Mouse (Mus musculus): ENCODE data around the gene Slc39a13. TPM values are rescaled to one million over a fixed set of nuclear protein-coding genes. Genes with fewer than 3 reads are reported as not detected.
"Not testable (repeated sequence)": the region's sequence is repeated elsewhere in the genome, so short reads cannot be mapped to it uniquely, and the experiment has no call there.

The Slc39a13 gene
- total RNA-seq (2017): 12.1 and 16.8 TPM in 2 replicates

- ATAC-seq (replicated peaks in 1 of 2; ENCODE audit: insufficient read depth in 1 of 2, low FRiP score in 2 of 2, low TSS enrichment in 1 of 2, low read depth in 1 of 2, poor library complexity in 2 of 2, severe bottlenecking in 2 of 2): peak; percentile 89 to 95
These were observed at the start of gene Slc39a13 for GRCm38 (mm10) chr2:91070076-91070800. TSS of gene Slc39a13 (minus strand) at chr2:91070417.

- no peak for ATAC-seq (replicated peaks in 1 of 2; ENCODE audit: insufficient read depth in 1 of 2, low FRiP score in 2 of 2, low TSS enrichment in 1 of 2, low read depth in 1 of 2, poor library complexity in 2 of 2, severe bottlenecking in 2 of 2)
These were observed 49.3 kb upstream of the Slc39a13 start for GRCm38 (mm10) chr2:91119551-91119950.

- ATAC-seq (replicated peaks in 1 of 2; ENCODE audit: insufficient read depth in 1 of 2, low FRiP score in 2 of 2, low TSS enrichment in 1 of 2, low read depth in 1 of 2, poor library complexity in 2 of 2, severe bottlenecking in 2 of 2): no peak
These were observed 48.8 kb upstream of the Slc39a13 start for GRCm38 (mm10) chr2:91119061-91119460.

GRCm38 (mm10) chr2:91118647-91119046 lies 48.4 kb upstream of the Slc39a13 start:
- ATAC-seq (replicated peaks in 1 of 2; ENCODE audit: insufficient read depth in 1 of 2, low FRiP score in 2 of 2, low TSS enrichment in 1 of 2, low read depth in 1 of 2, poor library complexity in 2 of 2, severe bottlenecking in 2 of 2): no peak

GRCm38 (mm10) chr2:91117585-91118275 lies 47.5 kb upstream of the Slc39a13 start, which contains the start of gene Mybpc3:
TSS of gene Mybpc3 (plus strand) at chr2:91118144.
- no peak for ATAC-seq (replicated peaks in 1 of 2; ENCODE audit: insufficient read depth in 1 of 2, low FRiP score in 2 of 2, low TSS enrichment in 1 of 2, low read depth in 1 of 2, poor library complexity in 2 of 2, severe bottlenecking in 2 of 2)

- ATAC-seq (replicated peaks in 1 of 2; ENCODE audit: insufficient read depth in 1 of 2, low FRiP score in 2 of 2, low TSS enrichment in 1 of 2, low read depth in 1 of 2, poor library complexity in 2 of 2, severe bottlenecking in 2 of 2): no peak
These were observed 46.6 kb upstream of the Slc39a13 start for GRCm38 (mm10) chr2:91116842-91117241.

- no peak for ATAC-seq (replicated peaks in 1 of 2; ENCODE audit: insufficient read depth in 1 of 2, low FRiP score in 2 of 2, low TSS enrichment in 1 of 2, low read depth in 1 of 2, poor library complexity in 2 of 2, severe bottlenecking in 2 of 2)
These were observed 45.4 kb upstream of the Slc39a13 start for GRCm38 (mm10) chr2:91115578-91115970.

- ATAC-seq (replicated peaks in 1 of 2; ENCODE audit: insufficient read depth in 1 of 2, low FRiP score in 2 of 2, low TSS enrichment in 1 of 2, low read depth in 1 of 2, poor library complexity in 2 of 2, severe bottlenecking in 2 of 2): 0 out of 4 replicates have a peak, but pooled peaks of 1 of the 2 experiments have one; percentile 39
These were observed 44.8 kb upstream of the Slc39a13 start for GRCm38 (mm10) chr2:91114781-91115577.

- ATAC-seq (replicated peaks in 1 of 2; ENCODE audit: insufficient read depth in 1 of 2, low FRiP score in 2 of 2, low TSS enrichment in 1 of 2, low read depth in 1 of 2, poor library complexity in 2 of 2, severe bottlenecking in 2 of 2): no peak
These were observed 43.6 kb upstream of the Slc39a13 start for GRCm38 (mm10) chr2:91113852-91114251.

GRCm38 (mm10) chr2:91113334-91113733 lies 43.1 kb upstream of the Slc39a13 start:
- ATAC-seq (replicated peaks in 1 of 2; ENCODE audit: insufficient read depth in 1 of 2, low FRiP score in 2 of 2, low TSS enrichment in 1 of 2, low read depth in 1 of 2, poor library complexity in 2 of 2, severe bottlenecking in 2 of 2): peak; percentile 35 to 50; a peak in 1 of 4 replicates

GRCm38 (mm10) chr2:91112491-91112890 lies 42.3 kb upstream of the Slc39a13 start:
- ATAC-seq (replicated peaks in 1 of 2; ENCODE audit: insufficient read depth in 1 of 2, low FRiP score in 2 of 2, low TSS enrichment in 1 of 2, low read depth in 1 of 2, poor library complexity in 2 of 2, severe bottlenecking in 2 of 2): no peak

- not testable (repeated sequence) for ATAC-seq (replicated peaks in 1 of 2; ENCODE audit: insufficient read depth in 1 of 2, low FRiP score in 2 of 2, low TSS enrichment in 1 of 2, low read depth in 1 of 2, poor library complexity in 2 of 2, severe bottlenecking in 2 of 2)
These were observed 41.6 kb upstream of the Slc39a13 start for GRCm38 (mm10) chr2:91111832-91112231.

- ATAC-seq (replicated peaks in 1 of 2; ENCODE audit: insufficient read depth in 1 of 2, low FRiP score in 2 of 2, low TSS enrichment in 1 of 2, low read depth in 1 of 2, poor library complexity in 2 of 2, severe bottlenecking in 2 of 2): no peak
These were observed 40.2 kb upstream of the Slc39a13 start for GRCm38 (mm10) chr2:91110429-91110828.

- no peak for ATAC-seq (replicated peaks in 1 of 2; ENCODE audit: insufficient read depth in 1 of 2, low FRiP score in 2 of 2, low TSS enrichment in 1 of 2, low read depth in 1 of 2, poor library complexity in 2 of 2, severe bottlenecking in 2 of 2)
These were observed 39.7 kb upstream of the Slc39a13 start for GRCm38 (mm10) chr2:91109807-91110385.

GRCm38 (mm10) chr2:91109241-91109640 lies 39.0 kb upstream of the Slc39a13 start:
- no peak for ATAC-seq (replicated peaks in 1 of 2; ENCODE audit: insufficient read depth in 1 of 2, low FRiP score in 2 of 2, low TSS enrichment in 1 of 2, low read depth in 1 of 2, poor library complexity in 2 of 2, severe bottlenecking in 2 of 2)

- ATAC-seq (replicated peaks in 1 of 2; ENCODE audit: insufficient read depth in 1 of 2, low FRiP score in 2 of 2, low TSS enrichment in 1 of 2, low read depth in 1 of 2, poor library complexity in 2 of 2, severe bottlenecking in 2 of 2): no peak
These were observed 37.9 kb upstream of the Slc39a13 start for GRCm38 (mm10) chr2:91108156-91108555.

- ATAC-seq (replicated peaks in 1 of 2; ENCODE audit: insufficient read depth in 1 of 2, low FRiP score in 2 of 2, low TSS enrichment in 1 of 2, low read depth in 1 of 2, poor library complexity in 2 of 2, severe bottlenecking in 2 of 2): peak; percentile 58 to 59
These were observed 31.0 kb upstream of the Slc39a13 start for GRCm38 (mm10) chr2:91101124-91101740.

All from hematopoietic stem cell, adult 5-6 weeks (primary cell).